ENCODE assay signal across 9 mouse cellular contexts in genomic region chr14:45462875-45463475, GRCm38 (mm10). TPM values are rescaled to one million over a fixed set of nuclear protein-coding genes. Genes with fewer than 3 reads are reported as not detected.
DNase-seq lines count a peak whose midpoint lies in the region; ATAC-seq and TF ChIP-seq lines count a peak whose summit lies in the region.
"Had no signal": no experiment of that assay in that cellular context is flagged by ENCODE, and none has a peak within 500 bp of the region (broad histone marks: within the 10 kb centered on the region; RNA-seq: fewer than 3 reads in every experiment).

No protein-coding gene starts in this region.

- no peak for TF ChIP-seq CTCF in cortical plate, adult 2 months (IDR thresholded peaks at IDR 0.05; ENCODE audit: extremely low read depth, insufficient read depth, low read length)

- peaks cover 28% of the 10 kb centered on the region for H3K4me1 ChIP-seq in heart, embryonic 15.5 days (replicated peaks)
- peaks cover 2% of the 10 kb centered on the region; the same call in 1 of the 2 replicates for H3K4me1 ChIP-seq in cortical plate, adult 2 months (ENCODE audit: control insufficient read depth, insufficient read depth, low read length)
- H3K4me1 ChIP-seq in hindbrain, embryonic 13.5 days (replicated peaks): peaks cover 27% of the 10 kb centered on the region
- peaks cover 16% of the 10 kb centered on the region for H3K4me1 ChIP-seq in midbrain, embryonic 15.5 days

- TF ChIP-seq POLR2A in cortical plate, adult 2 months (IDR thresholded peaks at IDR 0.05; ENCODE audit: extremely low read depth, insufficient read depth, low read length): no peak

- H3K9me3 ChIP-seq in heart, embryonic 15.5 days (replicated peaks): no peaks in the 10 kb centered on the region
- no peaks in the 10 kb centered on the region for H3K9me3 ChIP-seq in hindbrain, embryonic 13.5 days
- H3K9me3 ChIP-seq in midbrain, embryonic 15.5 days: no peaks in the 10 kb centered on the region
- H3K9me3 ChIP-seq: G1E had no signal

- no peaks in the 10 kb centered on the region for H3K27me3 ChIP-seq in heart, embryonic 15.5 days
- H3K27me3 ChIP-seq in hindbrain, embryonic 13.5 days: no peaks in the 10 kb centered on the region
- no peaks in the 10 kb centered on the region for H3K27me3 ChIP-seq in midbrain, embryonic 15.5 days (replicated peaks)

- H3K27ac ChIP-seq in heart, embryonic 15.5 days: peak overlapping the region; percentile 82
- H3K27ac ChIP-seq in cortical plate, adult 2 months (ENCODE audit: insufficient read depth, low read length): peak overlapping the region; percentile 60; the same call in 1 of the 2 replicates
- peak overlapping the region; percentile 86 for H3K27ac ChIP-seq in hindbrain, embryonic 13.5 days
- H3K27ac ChIP-seq in midbrain, embryonic 15.5 days: peak overlapping the region; percentile 71

- H3K4me3 ChIP-seq in heart, embryonic 15.5 days: no peak overlapping the region
- no peak overlapping the region for H3K4me3 ChIP-seq in cortical plate, adult 2 months (ENCODE audit: insufficient read depth, low read length)
- no peak overlapping the region for H3K4me3 ChIP-seq in hindbrain, embryonic 13.5 days
- H3K4me3 ChIP-seq in midbrain, embryonic 15.5 days: no peak overlapping the region

- DNase-seq in heart, adult 18-20 months: no peak
- no peak for DNase-seq in embryo, embryonic 9.5 days (ENCODE audit: extremely low spot score)
- no peak for DNase-seq in embryo, embryonic 10.5 days (ENCODE audit: low spot score)

- ATAC-seq in heart, embryonic 15.5 days (replicated peaks; ENCODE audit: insufficient number of reproducible peaks, insufficient read depth, low FRiP score, low read depth): no peak
- ATAC-seq in hindbrain, embryonic 13.5 days (ENCODE audit: low FRiP score): peak; percentile 70
- peak; percentile 49 for ATAC-seq in midbrain, embryonic 15.5 days (replicated peaks)
- no peak for ATAC-seq in activated CD4-positive, CD25-positive, alpha-beta regulatory T cell, adult 4 months

- H3K9ac ChIP-seq in heart, embryonic 15.5 days: no peak overlapping the region
- peak overlapping the region; percentile 51; the same call in 1 of the 2 replicates for H3K9ac ChIP-seq in hindbrain, embryonic 13.5 days
- no peak overlapping the region; the same call in 1 of the 2 replicates for H3K9ac ChIP-seq in midbrain, embryonic 15.5 days

- 0 out of 2 replicates have a peak overlapping the region, but pooled peaks have one; percentile 11 for H3K4me2 ChIP-seq in heart, embryonic 15.5 days
- H3K4me2 ChIP-seq in hindbrain, embryonic 13.5 days: peak overlapping the region; percentile 15; the same call in 1 of the 2 replicates
- H3K4me2 ChIP-seq in midbrain, embryonic 15.5 days: peak overlapping the region; percentile 3; the same call in 1 of the 2 replicates

- WGBS in heart, embryonic 15.5 days: 67% methylated on average over 10 of the region's 10 CpGs
- 20% methylated on average over 10 of the region's 10 CpGs for WGBS in hindbrain, embryonic 13.5 days
- 27% methylated on average over 10 of the region's 10 CpGs for WGBS in midbrain, embryonic 15.5 days

- peaks cover 89% of the 10 kb centered on the region for H3K36me3 ChIP-seq in heart, embryonic 15.5 days
- peaks cover 61% of the 10 kb centered on the region for H3K36me3 ChIP-seq in hindbrain, embryonic 13.5 days
- H3K36me3 ChIP-seq in midbrain, embryonic 15.5 days (replicated peaks): peaks cover 20% of the 10 kb centered on the region
- H3K36me3 ChIP-seq: G1E had no signal

RNA-seq across cellular contexts. Expression of gene Gnpnat1, which starts 58.3 kb away (rescaled TPM):
- polyA plus RNA-seq in heart, embryonic 15.5 days (2015; fragmentation: Nextera tagmentation; extraction: Ambion mirVana): 21.8 and 21.9 TPM in 2 replicates
- 10 to 100 TPM; 13.4 to 15.2 TPM for total RNA-seq in heart, adult 18-20 months (2021)
- 11.5 and 11.8 TPM in 2 replicates for polyA plus RNA-seq in cortical plate, adult 2 months (2012; rRNA removed)
- polyA plus RNA-seq in hindbrain, embryonic 13.5 days (2015; fragmentation: Nextera tagmentation; extraction: Ambion mirVana): 26.9 and 28.4 TPM in 2 replicates
- polyA plus RNA-seq in midbrain, embryonic 15.5 days (2015; fragmentation: Nextera tagmentation; extraction: Ambion mirVana): 26.3 and 30.2 TPM in 2 replicates
- 10 to 100 TPM; 57.6 to 71.0 TPM for polyA plus RNA-seq in activated CD4-positive, CD25-positive, alpha-beta regulatory T cell, adult 4 months (2017; shearing (Covaris generic))

Comparison
In these comparisons a context has a peak if more than half of its experiments do, and no peak if none do; other contexts are left out.
1. ATAC-seq: peak in hindbrain, embryonic 13.5 days (single experiment) and midbrain, embryonic 15.5 days (single experiment); none in heart, embryonic 15.5 days (single experiment) and activated CD4-positive, CD25-positive, alpha-beta regulatory T cell, adult 4 months (single experiment).
2. Peak in every context shown above with its lines, with median percentiles within 50 percentile points of each other: H3K27ac ChIP-seq and H3K4me2 ChIP-seq.